Mouse (Mus musculus) activated CD4-positive, CD25-positive, alpha-beta regulatory T cell, adult 4 months (primary cell): Measurements from ENCODE around the gene Csk. TPM values are rescaled to one million over a fixed set of nuclear protein-coding genes. Genes with fewer than 3 reads are reported as not detected.

Experiments
- ATAC-seq: one replicate; pipeline ENCODE4 v1.8.0; 2017
- polyA plus RNA-seq, 2 experiments: library from polyadenylated mRNA; unstranded; fragments of 100-300 nt; shearing (Covaris generic); gene quantifications; one replicate each; pipeline ENCODE4 v1.2.1; 2017

Gene Csk
- polyA plus RNA-seq: 100 to 1,000 TPM; 118 to 146 TPM

- no peak for ATAC-seq
Measured at GRCm38 (mm10) chr9:57653283-57653682, at the start of gene Csk. TSS of gene Csk (minus strand) at chr9:57653631.

- ATAC-seq: no peak
Measured at GRCm38 (mm10) chr9:57698466-57699150, 45.2 kb upstream of the Csk start.

GRCm38 (mm10) chr9:57697380-57697779 lies 43.9 kb upstream of the Csk start:
- ATAC-seq: no peak

- ATAC-seq: no peak
Measured at GRCm38 (mm10) chr9:57696380-57697285, 43.2 kb upstream of the Csk start.

- ATAC-seq: no peak
Measured at GRCm38 (mm10) chr9:57694108-57694507, 40.7 kb upstream of the Csk start.

- no peak for ATAC-seq
Measured at GRCm38 (mm10) chr9:57688606-57689005, 35.2 kb upstream of the Csk start.

- ATAC-seq: no peak
Measured at GRCm38 (mm10) chr9:57688158-57688557, 34.7 kb upstream of the Csk start.

- no peak for ATAC-seq
Measured at GRCm38 (mm10) chr9:57687751-57688150, 34.3 kb upstream of the Csk start, which contains the start of gene Cyp1a1. TSS of gene Cyp1a1 (plus strand) at chr9:57687928.

- no peak for ATAC-seq
Measured at GRCm38 (mm10) chr9:57686011-57686410, 32.6 kb upstream of the Csk start.

GRCm38 (mm10) chr9:57683520-57683919 lies 30.1 kb upstream of the Csk start, which contains the start of gene Cyp1a2:
TSS of gene Cyp1a2 (minus strand) at chr9:57683703.
- ATAC-seq: no peak

- no peak for ATAC-seq
Measured at GRCm38 (mm10) chr9:57681411-57681810, 28.0 kb upstream of the Csk start.

GRCm38 (mm10) chr9:57671500-57671899 lies 18.1 kb upstream of the Csk start:
- no peak for ATAC-seq

- no peak for ATAC-seq
Measured at GRCm38 (mm10) chr9:57671037-57671436, 17.6 kb upstream of the Csk start.

GRCm38 (mm10) chr9:57669566-57669965 lies 16.1 kb upstream of the Csk start:
- ATAC-seq: no peak

GRCm38 (mm10) chr9:57668277-57668676 lies 14.8 kb upstream of the Csk start:
- no peak for ATAC-seq

- ATAC-seq: no peak
Measured at GRCm38 (mm10) chr9:57667817-57668216, 14.4 kb upstream of the Csk start.

GRCm38 (mm10) chr9:57667136-57667535 lies 13.7 kb upstream of the Csk start:
- no peak for ATAC-seq

GRCm38 (mm10) chr9:57666536-57666935 lies 13.1 kb upstream of the Csk start:
- ATAC-seq: no peak

GRCm38 (mm10) chr9:57664616-57665015 lies 11.2 kb upstream of the Csk start:
- no peak for ATAC-seq

- ATAC-seq: no peak
Measured at GRCm38 (mm10) chr9:57661552-57661951, 8.1 kb upstream of the Csk start.

- ATAC-seq: no peak
Measured at GRCm38 (mm10) chr9:57660501-57660900, 7.1 kb upstream of the Csk start.

- ATAC-seq: no peak
Measured at GRCm38 (mm10) chr9:57659774-57660173, 6.3 kb upstream of the Csk start.

GRCm38 (mm10) chr9:57658970-57659369 lies 5.5 kb upstream of the Csk start:
- ATAC-seq: no peak

- ATAC-seq: no peak
Measured at GRCm38 (mm10) chr9:57657843-57658242, 4.4 kb upstream of the Csk start.
